Mouse (Mus musculus) G1E (cell line): ENCODE measurements around the gene Tgfa.

ENCODE experiments used
- CTCF ChIP-seq: IDR thresholded peaks from 2 replicates; pipeline ENCODE4 v1.5.1; 2012; ENCODE audit warnings: low read depth, low read length, inconsistent platforms, mixed read lengths
- GATA1 ChIP-seq: IDR thresholded peaks from 2 replicates; pipeline ENCODE4 v1.6.1; 2012; ENCODE audit warnings: borderline replicate concordance, low read length, inconsistent platforms, mixed read lengths
- POLR2AphosphoS5 ChIP-seq: IDR thresholded peaks from 2 replicates; pipeline ENCODE4 v1.6.1; 2012; ENCODE audit warnings: low read depth, low read length, inconsistent platforms; ENCODE audit not compliant: insufficient replicate concordance
- TAL1 ChIP-seq: conservative IDR thresholded peaks from 2 replicates; pipeline ENCODE4 v1.6.1; 2012; ENCODE audit warnings: low read depth, low read length, inconsistent platforms, mixed read lengths

DNA sequence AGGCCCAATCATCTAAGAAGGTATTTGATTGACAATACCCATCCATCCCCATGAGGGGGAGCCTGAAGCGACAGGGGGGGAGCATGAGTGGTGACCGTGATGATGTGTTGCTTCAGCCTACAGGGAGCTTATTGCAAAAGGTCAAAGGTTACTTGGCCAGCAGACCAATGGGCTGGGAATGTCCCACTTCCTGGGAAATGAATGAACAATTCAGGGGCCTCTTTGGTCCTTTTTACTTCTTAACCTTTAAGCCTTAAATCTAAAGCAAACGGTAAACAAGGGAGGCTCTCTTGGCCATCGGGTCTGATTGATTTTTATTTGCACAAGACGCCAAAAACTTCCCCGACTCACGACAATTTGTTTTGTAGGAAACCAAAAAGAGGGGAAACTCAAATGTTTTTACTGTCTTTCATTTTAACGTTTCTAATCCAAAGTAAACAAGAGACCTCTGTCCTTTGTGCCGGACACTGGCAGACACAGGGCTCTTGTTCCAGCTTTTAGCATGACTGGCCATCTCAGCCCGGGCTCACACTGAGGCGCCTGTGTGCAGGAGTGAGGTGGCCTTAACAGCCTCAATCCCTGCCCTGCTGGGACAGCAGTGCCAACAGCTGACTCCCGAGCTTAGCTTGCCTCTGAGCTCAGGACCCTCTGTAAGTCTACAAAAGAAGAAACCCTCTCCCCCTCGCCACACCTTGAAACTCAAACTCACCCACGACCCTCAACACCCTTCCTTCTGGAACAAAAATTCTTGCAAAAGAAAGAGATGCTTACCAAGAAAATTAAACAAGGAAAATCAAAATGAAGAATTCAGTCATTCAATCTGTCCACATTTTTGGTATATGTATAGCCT is 8.7 kb upstream of the Tgfa start:
- TF ChIP-seq GATA1 (no peak), CTCF (no peak), TAL1 (no peak), POLR2AphosphoS5 (no peak)
